8 mouse cellular contexts compared by ENCODE assay signal in the genomic region with DNA sequence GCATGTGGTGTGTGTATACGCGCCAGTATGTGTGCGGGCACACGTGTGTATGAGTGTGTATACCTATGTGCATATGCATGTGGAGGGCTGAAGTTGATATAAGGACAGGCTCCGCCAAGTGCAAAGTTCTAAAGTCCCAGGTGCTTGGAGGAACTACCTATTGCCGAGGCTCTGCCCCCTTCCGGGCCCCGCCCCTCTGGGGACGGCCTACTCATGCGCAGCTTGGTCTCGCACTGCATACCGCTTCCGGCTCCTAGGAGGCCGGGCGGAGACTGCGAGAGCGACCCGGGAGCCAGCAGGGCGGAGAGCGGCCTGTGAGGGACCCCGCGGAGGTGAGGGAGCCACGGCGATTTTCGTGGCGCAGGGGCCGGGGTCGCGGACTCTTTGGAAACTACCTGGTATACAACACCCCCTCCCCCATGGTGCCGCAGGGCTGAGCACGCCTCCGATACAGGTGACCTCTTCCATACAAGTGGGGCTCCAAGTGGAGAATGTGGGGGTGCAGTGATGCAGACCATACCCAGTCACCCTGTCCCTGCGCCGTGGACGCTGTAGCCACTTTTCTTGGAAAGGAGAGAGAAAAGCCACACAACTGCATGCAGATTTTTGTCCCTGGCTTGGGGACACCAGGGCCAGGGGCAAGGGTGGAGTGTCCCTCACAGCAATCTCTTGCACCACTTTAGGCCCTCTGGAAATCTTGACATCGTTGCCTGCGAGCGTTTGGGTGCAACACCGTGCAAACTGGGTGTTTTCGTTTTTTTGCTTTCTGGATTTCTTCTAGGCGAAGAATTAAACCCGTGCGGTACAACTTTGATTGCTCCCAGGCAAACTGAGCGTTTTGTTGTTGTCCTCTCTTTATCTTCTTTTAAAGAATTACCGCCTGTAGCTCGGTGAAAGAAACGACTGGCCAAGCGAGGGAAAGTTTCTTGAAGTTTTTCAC. TPM values are rescaled to one million over a fixed set of nuclear protein-coding genes. Genes with fewer than 3 reads are reported as not detected.
DNase-seq lines count a peak whose midpoint lies in the region.

Arhgef18 (plus strand) TSS at position 236 of the 940 bp plus-strand sequence.

- intact Hi-C loops in gastrocnemius, postnatal 14 days (cut with DNase I; ENCODE audit: low total_unique reads): no loop called here

- peak; percentile 95 for DNase-seq in adrenal gland, adult 2 months
- peak; percentile 93 for DNase-seq in embryo, embryonic 11 days
- peak; percentile 89 for DNase-seq in gastrocnemius, postnatal 14 days
- DNase-seq in hindlimb bud, embryonic 11.5 days (ENCODE audit: extremely low spot score, low read depth, low spot score): peak; percentile 52
- peak; percentile 81 to 89 for DNase-seq in left cerebral cortex, adult 18-20 months (ENCODE audit: low spot score in 2 of 2)
- DNase-seq in lung, postnatal 36 days: peak; percentile 94
- DNase-seq in retina, postnatal 1 day: peak; percentile 87
- DNase-seq in urinary bladder, adult 18-20 months (ENCODE audit: low spot score in 2 of 2): peak; percentile 82 to 89

RNA-seq across cellular contexts. Expression of gene Arhgef18, which starts in this region (rescaled TPM):
- total RNA-seq in adrenal gland, adult 2 months (2021): 10 to 100 TPM; 28.1 to 36.1 TPM
- polyA plus RNA-seq in adrenal gland, adult 2 months (2012; rRNA removed): 43.2 and 48.4 TPM in 2 replicates
- total RNA-seq in gastrocnemius, postnatal 14 days (2021): 1 to 10 TPM; 9.4 to 9.6 TPM
- 10 to 100 TPM; 44.0 to 48.9 TPM for total RNA-seq in left cerebral cortex, adult 18-20 months (2021)

Comparison
In these comparisons a context has a peak if more than half of its experiments do, and no peak if none do; other contexts are left out.
1. Peak in every context shown above with its lines: DNase-seq.